Mouse (Mus musculus): ENCODE data around the gene Rbmx. TPM values are rescaled to one million over a fixed set of nuclear protein-coding genes. Genes with fewer than 3 reads are reported as not detected.

Gene Rbmx
- polyA plus RNA-seq, 1 experiment from 2014 or later: 88.7 TPM

DNA sequence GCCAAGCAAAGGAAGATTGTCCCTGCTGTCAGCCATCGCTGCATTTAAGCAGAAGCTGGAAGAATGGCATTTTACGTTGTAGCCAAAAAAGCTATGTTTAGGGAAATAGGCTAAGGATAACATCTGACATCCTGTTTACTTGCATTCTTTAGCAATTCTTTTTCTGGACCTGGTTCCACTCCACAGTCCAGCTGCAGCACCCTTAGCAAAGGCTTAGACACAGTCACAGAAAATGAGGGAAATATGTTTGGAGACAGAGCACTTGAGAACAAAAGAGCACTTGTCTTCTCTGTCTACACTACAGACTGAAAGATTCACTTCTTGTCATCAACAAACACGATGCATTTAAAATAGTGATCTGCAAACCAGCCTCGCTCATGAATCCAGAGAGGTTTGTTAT lies 53.6 kb downstream of the Rbmx start:
- Histone ChIP-seq H3K4me3 (ENCODE audit: control insufficient read depth in 1 of 2, insufficient read depth in 1 of 2, low read depth in 1 of 2, low read length in 2 of 2) (no peak overlapping the region), H3K27ac (replicated peaks in 1 of 2; ENCODE audit: control insufficient read depth in 1 of 2, insufficient read depth in 1 of 2, low read depth in 2 of 2, low read length in 2 of 2) (no peak overlapping the region), H3K9me3 (ENCODE audit: control insufficient read depth, low read length) (no peaks in the 10 kb centered on the region), H3K9ac (ENCODE audit: low read length) (no peak overlapping the region), H3K4me1 (ENCODE audit: control insufficient read depth in 2 of 2, insufficient read depth in 2 of 2, low read length in 2 of 2) (peaks cover 3 to 4% of the 10 kb centered on the region in 2 experiments; a peak in 2 of 4 replicates), H3K27me3 (ENCODE audit: control insufficient read depth, insufficient read depth, low read length) (no peaks in the 10 kb centered on the region), H3K36me3 (ENCODE audit: control insufficient read depth, insufficient read depth, low read length) (no peaks in the 10 kb centered on the region), H3K4me2 (ENCODE audit: low read length) (peak overlapping the region; percentile 31)
- WGBS: 45% methylated on average over 4 of the region's 4 CpGs
- ATAC-seq (ENCODE audit: insufficient number of reproducible peaks, insufficient read depth, low FRiP score, low read depth): no peak

DNA sequence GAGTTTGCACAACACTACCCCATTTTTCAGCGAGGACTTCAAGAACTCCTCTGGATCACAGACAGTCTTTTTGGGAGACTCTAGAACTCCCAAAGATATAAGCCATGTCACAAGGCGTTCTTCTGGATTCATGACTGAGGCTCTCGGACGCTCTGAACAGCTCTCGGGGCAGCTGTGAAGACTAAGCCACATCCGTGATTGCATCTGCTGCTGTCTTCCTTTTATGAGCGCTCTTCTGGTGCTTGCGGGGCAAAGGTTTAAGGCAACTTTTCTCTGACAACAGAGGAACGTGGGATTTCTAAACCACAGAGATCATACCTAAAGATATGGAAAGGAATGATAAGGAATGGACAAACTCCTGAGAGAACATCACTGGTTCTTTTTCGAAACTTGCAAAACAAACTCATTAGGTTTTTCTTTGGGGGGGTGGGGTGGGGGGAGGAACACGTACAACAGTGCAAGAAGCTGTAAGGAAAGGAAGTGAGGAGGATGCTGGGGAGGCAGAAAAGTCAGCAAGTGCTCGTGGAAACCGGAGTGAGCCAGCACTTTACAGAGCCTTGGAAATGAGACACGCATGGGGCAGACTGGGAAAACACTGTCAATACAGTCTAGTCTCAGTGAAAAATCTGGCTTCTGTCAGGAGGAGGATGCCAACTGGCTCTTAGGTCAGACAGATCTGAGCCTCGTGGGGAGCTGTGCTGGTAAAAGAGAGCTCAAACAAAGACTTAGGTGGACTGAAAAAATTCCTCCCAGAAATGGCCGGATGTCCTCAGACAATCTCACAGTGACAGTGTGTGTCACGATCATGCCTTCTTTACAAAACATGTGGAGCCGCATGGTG lies 54.2 kb downstream of the Rbmx start, which contains the start of gene Arhgef6:
TSS of gene Arhgef6 (minus strand) at position 359 of the 841 bp plus-strand sequence.
- H3K4me3 ChIP-seq (ENCODE audit: control insufficient read depth in 1 of 2, insufficient read depth in 1 of 2, low read depth in 1 of 2, low read length in 2 of 2): no peak within 1 kb of the TSS
- H3K36me3 ChIP-seq (ENCODE audit: control insufficient read depth, insufficient read depth, low read length): no peaks in the 10 kb centered on the region
- no peak for ATAC-seq (ENCODE audit: insufficient number of reproducible peaks, insufficient read depth, low FRiP score, low read depth)
- no peaks in the 10 kb centered on the region for H3K9me3 ChIP-seq (ENCODE audit: control insufficient read depth, low read length)
- peaks cover 3 to 4% of the 10 kb centered on the region in 2 experiments; a peak in 2 of 4 replicates for H3K4me1 ChIP-seq (ENCODE audit: control insufficient read depth in 2 of 2, insufficient read depth in 2 of 2, low read length in 2 of 2)
- H3K27me3 ChIP-seq (ENCODE audit: control insufficient read depth, insufficient read depth, low read length): no peaks in the 10 kb centered on the region
- WGBS: 48% methylated on average over 18 of the region's 18 CpGs
- no peak within 1 kb of the TSS for H3K9ac ChIP-seq (ENCODE audit: low read length)
- H3K4me2 ChIP-seq (ENCODE audit: low read length): peak within 1 kb of the TSS; percentile 31
- H3K27ac ChIP-seq (replicated peaks in 1 of 2; ENCODE audit: control insufficient read depth in 1 of 2, insufficient read depth in 1 of 2, low read depth in 2 of 2, low read length in 2 of 2): no peak within 1 kb of the TSS; a peak in 1 of 4 replicates

DNA sequence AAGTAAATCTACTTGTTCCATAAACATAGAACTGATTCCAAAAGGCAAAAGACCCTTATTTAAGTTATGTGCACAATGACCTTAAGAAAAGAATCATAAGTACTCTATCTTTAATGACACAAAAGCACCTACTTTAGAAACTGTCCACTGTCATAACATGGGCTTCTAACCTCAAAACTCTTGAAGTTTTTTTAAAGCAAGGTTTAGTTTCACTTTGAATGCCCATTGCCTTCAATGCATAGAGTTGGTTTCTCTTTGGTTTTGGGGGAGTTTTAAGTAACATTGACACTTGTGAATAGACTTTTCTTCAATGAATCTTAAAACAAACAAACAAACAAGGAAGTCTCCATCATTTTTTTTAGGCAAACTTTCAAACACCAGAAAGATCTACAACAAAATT lies 55.3 kb downstream of the Rbmx start:
- Histone ChIP-seq H3K27ac (replicated peaks in 1 of 2; ENCODE audit: control insufficient read depth in 1 of 2, insufficient read depth in 1 of 2, low read depth in 2 of 2, low read length in 2 of 2) (no peak overlapping the region), H3K27me3 (ENCODE audit: control insufficient read depth, insufficient read depth, low read length) (no peaks in the 10 kb centered on the region), H3K4me1 (ENCODE audit: control insufficient read depth in 2 of 2, insufficient read depth in 2 of 2, low read length in 2 of 2) (peaks cover 3 to 4% of the 10 kb centered on the region in 2 experiments; a peak in 2 of 4 replicates), H3K4me2 (ENCODE audit: low read length) (no peak overlapping the region), H3K4me3 (ENCODE audit: control insufficient read depth in 1 of 2, insufficient read depth in 1 of 2, low read depth in 1 of 2, low read length in 2 of 2) (no peak overlapping the region), H3K9ac (ENCODE audit: low read length) (no peak overlapping the region), H3K36me3 (ENCODE audit: control insufficient read depth, insufficient read depth, low read length) (no peaks in the 10 kb centered on the region), H3K9me3 (ENCODE audit: control insufficient read depth, low read length) (no peaks in the 10 kb centered on the region)
- ATAC-seq (ENCODE audit: insufficient number of reproducible peaks, insufficient read depth, low FRiP score, low read depth): no peak

DNA sequence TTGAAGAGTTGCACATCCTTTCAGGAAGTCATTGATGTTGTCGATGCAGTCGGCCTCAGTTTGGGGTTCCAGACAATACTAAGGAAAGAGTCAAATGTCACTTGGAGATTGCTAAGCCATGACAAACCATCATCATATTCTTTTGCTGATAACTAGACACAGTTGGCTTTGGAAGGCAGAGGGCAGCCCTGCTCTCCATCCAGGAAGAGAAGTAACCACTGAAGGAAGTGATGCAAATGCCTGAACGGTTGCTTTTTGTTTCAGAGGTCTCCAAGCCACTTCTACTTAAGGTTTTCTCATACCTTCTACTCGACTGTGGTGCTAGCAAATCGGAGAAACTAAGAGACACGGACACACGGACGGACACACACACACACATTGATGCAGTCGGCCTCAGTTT lies 55.9 kb downstream of the Rbmx start:
- H3K4me1 ChIP-seq (ENCODE audit: control insufficient read depth in 2 of 2, insufficient read depth in 2 of 2, low read length in 2 of 2): peaks cover 3 to 4% of the 10 kb centered on the region in 2 experiments; a peak in 2 of 4 replicates
- H3K27me3 ChIP-seq (ENCODE audit: control insufficient read depth, insufficient read depth, low read length): no peaks in the 10 kb centered on the region
- no peak overlapping the region for H3K9ac ChIP-seq (ENCODE audit: low read length)
- H3K4me2 ChIP-seq (ENCODE audit: low read length): no peak overlapping the region
- no peak for ATAC-seq (ENCODE audit: insufficient number of reproducible peaks, insufficient read depth, low FRiP score, low read depth)
- no peak overlapping the region for H3K4me3 ChIP-seq (ENCODE audit: control insufficient read depth in 1 of 2, insufficient read depth in 1 of 2, low read depth in 1 of 2, low read length in 2 of 2)
- no peaks in the 10 kb centered on the region for H3K36me3 ChIP-seq (ENCODE audit: control insufficient read depth, insufficient read depth, low read length)
- H3K9me3 ChIP-seq (ENCODE audit: control insufficient read depth, low read length): no peaks in the 10 kb centered on the region
- 74% methylated on average over 9 of the region's 9 CpGs for WGBS
- H3K27ac ChIP-seq (replicated peaks in 1 of 2; ENCODE audit: control insufficient read depth in 1 of 2, insufficient read depth in 1 of 2, low read depth in 2 of 2, low read length in 2 of 2): no peak overlapping the region

DNA sequence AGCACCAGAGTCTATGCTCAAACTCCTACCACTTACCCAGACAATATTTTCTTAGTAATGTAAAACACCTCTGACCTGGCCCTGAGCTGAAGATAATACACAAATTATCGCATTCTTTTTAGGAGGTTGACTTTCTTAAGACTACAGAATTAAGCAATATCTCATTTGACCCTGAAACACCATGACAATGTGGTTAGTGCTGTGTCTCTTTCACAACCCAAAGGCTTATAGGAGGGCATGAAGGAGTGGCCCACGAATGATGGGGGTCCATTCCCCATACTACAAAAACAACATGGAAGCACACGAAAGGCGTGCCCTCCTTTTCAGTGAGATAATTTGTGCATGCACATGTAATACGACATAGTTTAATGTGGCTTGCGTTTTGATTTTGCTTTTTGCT lies 57.5 kb downstream of the Rbmx start:
- H3K27me3 ChIP-seq (ENCODE audit: control insufficient read depth, insufficient read depth, low read length): no peaks in the 10 kb centered on the region
- no peaks in the 10 kb centered on the region for H3K9me3 ChIP-seq (ENCODE audit: control insufficient read depth, low read length)
- no peak overlapping the region for H3K4me3 ChIP-seq (ENCODE audit: control insufficient read depth in 1 of 2, insufficient read depth in 1 of 2, low read depth in 1 of 2, low read length in 2 of 2)
- H3K27ac ChIP-seq (replicated peaks in 1 of 2; ENCODE audit: control insufficient read depth in 1 of 2, insufficient read depth in 1 of 2, low read depth in 2 of 2, low read length in 2 of 2): no peak overlapping the region
- H3K36me3 ChIP-seq (ENCODE audit: control insufficient read depth, insufficient read depth, low read length): no peaks in the 10 kb centered on the region
- peaks cover 3 to 4% of the 10 kb centered on the region in 2 experiments; a peak in 2 of 4 replicates for H3K4me1 ChIP-seq (ENCODE audit: control insufficient read depth in 2 of 2, insufficient read depth in 2 of 2, low read length in 2 of 2)
- no peak for ATAC-seq (ENCODE audit: insufficient number of reproducible peaks, insufficient read depth, low FRiP score, low read depth)
- 87% methylated on average over 6 of the region's 6 CpGs for WGBS
- no peak overlapping the region for H3K9ac ChIP-seq (ENCODE audit: low read length)
- no peak overlapping the region for H3K4me2 ChIP-seq (ENCODE audit: low read length)

Other genes starting within 250 kb of the Rbmx start
- not detected in 2 replicates for gene Cd40lg, start 180.9 kb downstream of the Rbmx start, polyA plus RNA-seq (2014; fragmentation: Nextera tagmentation; extraction: Ambion mirVana)
- gene Arhgef6, start 54.3 kb downstream of the Rbmx start, polyA plus RNA-seq (2014; fragmentation: Nextera tagmentation; extraction: Ambion mirVana): 45.9 and 54.2 TPM in 2 replicates
- gene Gm364, start 16.1 kb upstream of the Rbmx start, polyA plus RNA-seq (2014; fragmentation: Nextera tagmentation; extraction: Ambion mirVana): not detected in 2 replicates
- not detected in 2 replicates for gene Gpr101, start 110.7 kb upstream of the Rbmx start, polyA plus RNA-seq (2014; fragmentation: Nextera tagmentation; extraction: Ambion mirVana)

Data from heart, embryonic 14.5 days (tissue).